Mouse (Mus musculus) erythroblast, embryonic 14.5 days (primary cell): Measurements from ENCODE around the gene Dnaja3. TPM values are rescaled to one million over a fixed set of nuclear protein-coding genes. Genes with fewer than 3 reads are reported as not detected.

Experiments used
- H3K27me3 ChIP-seq: 2 replicates; pipeline ENCODE4 v1.6.1; 2012; ENCODE audit warnings: inconsistent platforms; ENCODE audit not compliant: control insufficient read depth
- H3K36me3 ChIP-seq: 2 replicates; pipeline ENCODE4 v1.6.1; 2012; ENCODE audit warnings: mild to moderate bottlenecking, inconsistent platforms; ENCODE audit not compliant: control insufficient read depth
- H3K4me1 ChIP-seq: 2 replicates; pipeline ENCODE4 v1.6.1; 2012; ENCODE audit warnings: inconsistent platforms; ENCODE audit not compliant: control insufficient read depth
- H3K4me3 ChIP-seq: replicated peaks from 2 replicates; pipeline ENCODE3; 2012; ENCODE audit warnings: moderate library complexity, mild to moderate bottlenecking, inconsistent platforms
- H3K9me3 ChIP-seq: 2 replicates; pipeline ENCODE4 v1.6.1; 2012; ENCODE audit warnings: low read length, inconsistent platforms, mixed read lengths; ENCODE audit not compliant: control insufficient read depth
- GATA1 ChIP-seq: IDR thresholded peaks from 2 replicates; pipeline ENCODE4 v1.6.1; 2012; ENCODE audit warnings: low read length, inconsistent platforms, mixed read lengths
- TAL1 ChIP-seq: IDR thresholded peaks from 3 replicates; pipeline ENCODE4 v1.6.1; 2012; ENCODE audit warnings: low read length, inconsistent platforms, mixed read lengths
- polyA plus RNA-seq: library from polyadenylated mRNA; stranded (reverse); fragments of >175 nt; gene quantifications from 2 replicates; pipeline ENCODE4 v1.2.3, GENCODE M21; 2012

The Dnaja3 gene
- polyA plus RNA-seq, 1 experiment, result 0.66 TPM

DNA sequence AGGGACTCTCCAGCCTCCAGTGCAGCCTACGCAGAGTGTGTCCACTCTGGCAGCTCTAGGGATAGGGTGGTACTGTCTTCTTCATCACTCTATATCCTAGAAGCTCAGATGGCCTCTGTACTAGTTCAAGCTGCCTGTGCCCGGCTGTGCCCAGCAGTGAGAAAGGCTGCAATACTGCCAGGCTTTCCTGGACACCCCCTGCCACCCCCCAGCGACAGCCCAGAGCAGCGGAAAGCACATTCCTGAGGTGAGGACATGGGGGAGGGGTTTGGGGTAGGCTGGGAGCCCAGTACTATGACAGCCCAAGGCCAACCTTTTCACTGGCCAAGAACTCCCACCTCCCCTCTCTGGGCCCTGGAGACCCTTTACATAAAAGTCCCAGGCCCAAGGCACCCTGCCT, 4.0 kb upstream of the Dnaja3 start:
- Histone ChIP-seq H3K4me3 (no peak overlapping the region), H3K36me3 (peaks cover 41% of the 10 kb centered on the region), H3K4me1 (peaks cover 44% of the 10 kb centered on the region), H3K9me3 (no peaks in the 10 kb centered on the region), H3K27me3 (no peaks in the 10 kb centered on the region)
- TF ChIP-seq TAL1 (no peak), GATA1 (no peak)

DNA sequence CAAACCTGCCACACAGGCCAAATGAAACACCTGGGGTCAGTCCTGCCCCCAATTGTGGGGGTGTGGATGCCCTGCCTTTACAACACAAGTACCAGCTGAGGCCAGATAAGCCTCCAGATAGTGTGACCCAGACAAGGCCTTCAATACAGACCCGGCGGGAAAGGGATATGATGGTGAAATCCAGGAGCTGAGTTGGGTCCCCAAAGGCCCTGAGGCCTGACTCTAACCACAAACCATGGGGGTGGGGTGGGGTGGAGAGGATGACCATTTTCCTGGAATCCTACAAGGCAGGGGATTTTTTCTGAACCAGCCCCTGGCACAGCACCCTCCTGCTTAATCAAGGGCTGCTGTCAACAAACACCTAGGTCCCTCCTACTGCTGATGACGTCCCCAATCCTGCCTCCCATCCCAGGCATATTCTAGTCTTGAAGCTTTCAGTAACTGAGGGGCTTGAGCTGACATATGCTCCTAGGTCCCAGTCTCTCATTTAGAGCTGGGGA, 848 bp upstream of the Dnaja3 start:
- TF ChIP-seq GATA1 (no peak), TAL1 (no peak)
- H3K27me3 ChIP-seq, result no peaks in the 10 kb centered on the region
- H3K4me3 ChIP-seq, result no peak overlapping the region
- peaks cover 22% of the 10 kb centered on the region for H3K36me3 ChIP-seq
- H3K4me1 ChIP-seq, result peaks cover 50% of the 10 kb centered on the region
- H3K9me3 ChIP-seq, result no peaks in the 10 kb centered on the region

DNA sequence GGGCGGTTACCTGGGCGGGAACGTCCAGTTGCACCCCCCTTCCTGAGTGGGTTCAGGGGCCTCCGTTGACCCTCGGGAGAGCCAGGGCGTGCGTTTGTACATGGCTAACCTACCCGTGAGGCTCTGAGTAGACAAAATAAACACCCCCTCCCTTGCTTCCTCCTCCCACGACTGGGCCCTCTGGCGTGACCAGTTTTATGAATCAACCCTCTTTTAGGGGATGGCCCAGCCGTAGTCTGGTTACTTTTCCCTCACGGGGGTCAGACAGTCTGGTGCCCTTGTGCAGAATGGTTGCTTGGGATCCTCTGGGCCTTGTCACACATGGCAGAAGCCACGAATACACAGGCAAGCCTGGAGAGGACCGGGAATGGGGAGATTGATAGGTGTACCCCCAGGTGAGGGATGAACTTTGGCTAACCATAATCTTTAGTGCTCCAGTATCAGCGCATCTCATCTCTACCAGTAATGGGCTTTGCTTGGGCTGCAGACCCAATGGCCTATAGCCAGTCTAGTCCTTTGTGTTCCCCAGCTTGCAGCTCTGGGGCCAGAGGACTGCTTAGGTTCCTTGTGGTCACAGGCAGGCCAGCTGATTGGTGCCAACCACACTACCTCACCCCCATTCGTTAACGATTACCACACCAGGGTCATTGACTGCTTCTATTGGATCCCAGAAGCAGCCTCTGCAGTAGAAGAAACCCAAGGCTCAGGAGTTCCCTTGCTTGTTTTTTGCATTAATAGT, 647 bp downstream of the Dnaja3 start:
- no peaks in the 10 kb centered on the region for H3K27me3 ChIP-seq
- H3K4me3 ChIP-seq, result peak overlapping the region; percentile 67
- TF ChIP-seq TAL1, result no peak
- no peak for TF ChIP-seq GATA1
- peaks cover 49% of the 10 kb centered on the region for H3K4me1 ChIP-seq
- H3K9me3 ChIP-seq, result no peaks in the 10 kb centered on the region
- H3K36me3 ChIP-seq, result peaks cover 16% of the 10 kb centered on the region

DNA sequence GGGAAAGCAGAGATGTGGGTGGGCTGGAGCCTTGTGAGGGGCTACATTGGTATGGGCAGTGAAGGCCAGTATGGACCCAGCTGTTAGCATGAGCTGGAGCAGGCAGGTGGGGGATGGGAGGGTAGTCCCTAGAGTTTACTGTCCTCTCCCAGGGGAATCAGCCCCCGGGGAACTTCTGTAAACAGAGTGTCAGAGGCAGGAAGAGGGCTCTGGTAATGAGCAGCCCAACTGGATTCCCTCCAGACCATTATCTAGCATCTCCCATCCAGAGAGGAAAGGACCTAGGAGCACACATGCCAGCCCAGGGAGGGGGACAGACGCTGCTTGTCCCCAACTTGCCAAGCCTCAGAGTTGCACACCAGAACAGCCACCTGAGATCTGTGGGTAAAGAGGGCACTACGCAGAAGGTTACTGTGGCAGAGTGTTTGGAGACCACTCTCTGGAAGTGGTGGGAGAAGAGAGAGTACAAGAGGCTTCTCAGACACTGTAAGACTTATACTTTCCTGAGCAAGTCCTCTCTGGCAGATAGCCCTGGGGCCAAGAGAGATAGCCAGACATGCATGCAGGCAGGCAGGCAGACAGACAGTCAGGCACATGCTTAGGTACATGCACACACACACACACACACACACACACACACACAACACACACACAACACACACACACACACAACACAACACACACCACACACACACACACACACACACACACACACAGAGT, 1.5 kb downstream of the Dnaja3 start:
- no peaks in the 10 kb centered on the region for H3K27me3 ChIP-seq
- no peak for TF ChIP-seq GATA1
- TF ChIP-seq TAL1, result no peak
- no peaks in the 10 kb centered on the region for H3K9me3 ChIP-seq
- H3K4me1 ChIP-seq, result peaks cover 41% of the 10 kb centered on the region
- H3K4me3 ChIP-seq, result no peak overlapping the region
- H3K36me3 ChIP-seq, result peaks cover 16% of the 10 kb centered on the region

DNA sequence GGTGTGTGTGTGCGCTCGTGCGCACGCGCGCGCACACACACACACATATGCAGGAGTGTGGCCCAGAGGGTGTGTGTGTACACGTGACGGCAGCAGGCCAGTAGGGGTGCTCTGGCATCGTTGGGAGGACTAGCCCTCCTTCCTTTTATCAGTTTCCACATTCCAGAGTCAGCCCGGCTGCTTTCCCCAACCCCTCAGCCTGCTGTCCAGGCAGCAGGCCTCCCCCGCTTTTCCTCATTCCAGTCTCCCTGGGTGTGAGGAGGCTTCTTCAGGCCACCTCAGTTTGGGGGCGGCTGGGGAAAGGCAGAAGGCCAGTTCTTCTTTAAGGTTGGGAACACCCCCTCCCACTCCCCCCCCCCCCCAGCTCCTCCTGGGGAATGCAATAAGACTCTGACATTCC, 2.4 kb downstream of the Dnaja3 start:
- TF ChIP-seq GATA1, result no peak
- TF ChIP-seq TAL1, result no peak

DNA sequence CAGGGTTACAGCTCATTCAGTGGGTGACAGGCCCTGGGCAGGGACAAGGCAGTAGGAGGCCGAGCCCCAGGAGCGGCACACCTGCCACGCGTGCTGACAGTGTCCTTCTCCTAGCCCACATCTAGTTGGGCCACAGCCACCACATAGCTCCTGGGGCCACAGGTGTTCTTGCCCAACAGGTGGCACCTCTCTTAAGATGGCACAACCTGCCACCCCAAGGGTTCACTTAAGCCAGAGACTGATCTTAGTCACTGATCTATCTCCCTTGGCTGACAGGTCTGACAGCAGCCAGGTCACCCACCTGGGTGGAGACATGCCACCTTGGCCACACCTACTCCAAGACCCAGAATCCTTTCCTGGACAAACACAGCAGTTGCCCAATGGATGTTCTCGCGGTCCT, 3.1 kb downstream of the Dnaja3 start:
- peaks cover 27% of the 10 kb centered on the region for H3K4me1 ChIP-seq

More for the DNA sequence above, 2.4 kb downstream of the Dnaja3 start:
- Histone ChIP-seq H3K27me3 (no peaks in the 10 kb centered on the region), H3K4me3 (no peak overlapping the region), H3K4me1 (peaks cover 31% of the 10 kb centered on the region), H3K9me3 (no peaks in the 10 kb centered on the region), H3K36me3 (peaks cover 19% of the 10 kb centered on the region)

DNA sequence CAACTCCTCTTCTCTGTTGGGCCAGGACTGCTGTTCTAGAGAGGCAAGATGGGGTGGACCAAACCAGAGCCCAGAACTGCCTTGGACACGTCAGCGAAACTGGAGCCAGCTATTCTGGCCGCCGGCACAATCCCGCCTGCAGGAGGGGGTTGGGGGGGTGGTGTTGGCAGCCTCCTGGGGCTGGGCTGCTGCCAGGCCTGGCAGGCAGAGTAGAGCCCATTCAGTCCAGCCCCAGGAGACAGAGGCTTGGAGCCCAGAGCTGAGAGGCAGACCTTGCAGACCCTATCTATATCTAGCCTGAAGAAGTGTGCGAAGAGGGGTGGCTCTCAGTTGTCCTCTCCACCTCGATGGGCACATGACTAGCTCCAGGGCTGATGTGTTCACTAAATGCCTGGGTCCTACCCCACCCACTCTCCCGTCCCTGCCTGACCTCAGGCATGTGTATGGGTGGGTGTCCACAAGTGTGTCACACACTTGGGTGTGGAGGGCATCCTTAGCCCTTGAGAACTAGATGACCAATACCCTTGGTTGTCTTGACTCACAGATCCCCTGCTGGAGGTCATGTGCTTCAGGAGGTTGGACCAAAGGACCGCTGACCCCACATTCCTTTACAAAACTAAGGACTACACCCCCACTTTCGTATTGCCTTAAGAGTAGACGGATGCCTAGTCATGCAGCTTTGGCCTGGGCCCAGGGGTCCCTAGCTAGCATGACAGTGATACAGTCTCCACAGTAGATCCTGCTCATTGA, 4.1 kb downstream of the Dnaja3 start:
- Histone ChIP-seq H3K4me1 (peaks cover 25% of the 10 kb centered on the region), H3K27me3 (no peaks in the 10 kb centered on the region), H3K9me3 (no peaks in the 10 kb centered on the region), H3K4me3 (no peak overlapping the region), H3K36me3 (peaks cover 23% of the 10 kb centered on the region; the same call in 1 of the 2 replicates)
- no peak for TF ChIP-seq GATA1
- no peak for TF ChIP-seq TAL1

More for the DNA sequence above, 3.1 kb downstream of the Dnaja3 start:
- no peaks in the 10 kb centered on the region for H3K27me3 ChIP-seq
- TF ChIP-seq GATA1, result no peak
- TF ChIP-seq TAL1, result no peak
- H3K9me3 ChIP-seq, result no peaks in the 10 kb centered on the region
- no peak overlapping the region for H3K4me3 ChIP-seq
- H3K36me3 ChIP-seq, result peaks cover 17% of the 10 kb centered on the region

DNA sequence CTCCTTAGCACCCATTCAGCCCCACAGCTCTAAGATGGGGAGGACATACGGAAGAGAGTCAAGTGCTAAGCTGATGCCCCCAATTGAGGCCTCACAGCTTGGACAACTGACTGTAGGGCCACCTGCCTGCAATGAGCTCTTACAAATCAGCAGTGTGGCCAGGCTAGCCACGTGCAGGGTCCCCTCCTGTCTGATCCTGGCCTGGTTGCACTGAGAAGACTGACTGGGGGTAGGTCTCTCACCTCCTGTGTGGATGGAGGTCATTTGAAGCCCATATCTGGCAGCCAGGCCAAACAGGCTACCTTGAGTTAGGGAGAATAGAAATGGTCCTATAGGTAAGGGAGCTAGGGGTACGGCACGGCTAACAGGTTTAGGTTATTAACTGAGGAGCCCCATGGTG, 6.1 kb downstream of the Dnaja3 start:
- H3K4me3 ChIP-seq, result no peak overlapping the region
- no peaks in the 10 kb centered on the region for H3K9me3 ChIP-seq
- no peaks in the 10 kb centered on the region for H3K27me3 ChIP-seq
- peaks cover 6% of the 10 kb centered on the region for H3K4me1 ChIP-seq
- TF ChIP-seq TAL1 (no peak), GATA1 (no peak)
- peaks cover 38% of the 10 kb centered on the region for H3K36me3 ChIP-seq

DNA sequence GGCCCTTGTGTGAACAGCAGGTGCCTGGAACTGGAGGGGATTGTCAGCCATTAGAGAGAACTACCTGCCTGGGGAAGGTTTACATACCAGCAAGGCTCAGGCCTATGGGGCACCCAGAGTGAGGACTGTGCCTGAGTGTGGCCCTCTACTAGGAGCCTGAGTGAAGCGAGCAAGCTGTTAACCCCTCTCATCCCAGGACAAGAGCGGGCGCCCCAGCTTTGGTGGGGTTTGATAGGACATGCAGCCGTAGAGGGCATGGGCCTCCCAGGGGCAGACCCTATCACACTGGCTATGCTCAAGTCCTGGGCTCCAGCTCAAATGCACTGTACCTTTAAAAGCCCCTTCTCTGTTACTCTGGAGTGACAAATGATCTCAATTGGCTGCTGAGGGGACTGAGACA, 7.0 kb downstream of the Dnaja3 start:
- H3K4me1 ChIP-seq, result no peaks in the 10 kb centered on the region; the same call in 1 of the 2 replicates
- H3K27me3 ChIP-seq, result no peaks in the 10 kb centered on the region
- peaks cover 43% of the 10 kb centered on the region for H3K36me3 ChIP-seq
- TF ChIP-seq GATA1, result no peak
- TF ChIP-seq TAL1, result no peak
- no peak overlapping the region for H3K4me3 ChIP-seq
- H3K9me3 ChIP-seq, result no peaks in the 10 kb centered on the region
